Mouse (Mus musculus): ENCODE measurements around the gene Lrrc7.

Lrrc7 gene

DNA sequence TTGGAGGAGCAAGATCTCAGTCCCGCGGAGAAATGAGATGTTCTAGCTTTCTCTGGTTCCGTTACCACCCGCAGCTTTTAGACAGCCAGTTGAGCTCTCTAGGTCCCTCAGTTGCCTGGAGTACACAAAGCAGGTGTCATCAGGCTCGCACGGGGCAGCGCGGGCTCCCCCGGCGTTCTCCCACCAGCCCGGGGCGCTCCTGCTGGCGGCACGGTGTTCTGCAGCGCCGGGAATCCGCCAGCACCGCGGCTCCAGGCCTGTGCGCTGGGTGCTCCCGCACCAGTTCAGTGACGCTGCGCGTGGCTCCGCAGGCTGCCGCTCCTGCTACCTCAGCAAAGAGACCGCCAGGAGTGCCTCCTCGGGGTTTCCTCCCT, at the start of gene Lrrc7:
Gene Lrrc7, minus strand, starts transcription at position 235 of the 374 bp plus-strand sequence.
- DNase-seq (ENCODE audit: low spot score in 2 of 2) = peak; percentile 87 to 89

DNA sequence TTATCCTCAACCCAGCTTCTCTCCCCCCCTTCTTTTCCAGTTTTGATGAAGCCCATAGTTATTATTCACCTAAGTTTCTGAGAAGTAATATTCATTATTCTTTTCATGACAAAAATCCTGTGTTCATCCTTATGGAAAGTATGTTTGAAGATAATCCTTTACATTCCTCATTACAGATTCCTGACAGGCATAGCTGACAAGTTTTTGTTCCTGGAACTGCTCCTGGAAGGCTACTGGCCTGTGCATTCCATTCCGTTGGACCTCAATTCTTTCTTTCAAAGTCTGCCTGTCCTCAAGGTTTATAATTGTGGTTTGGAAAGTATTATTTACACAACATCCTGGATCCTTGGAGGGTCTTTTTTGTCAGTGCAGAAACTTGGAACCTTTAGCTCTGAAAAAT, 45.0 kb upstream of the Lrrc7 start:
- DNase-seq (ENCODE audit: low spot score in 2 of 2) = no peak

DNA sequence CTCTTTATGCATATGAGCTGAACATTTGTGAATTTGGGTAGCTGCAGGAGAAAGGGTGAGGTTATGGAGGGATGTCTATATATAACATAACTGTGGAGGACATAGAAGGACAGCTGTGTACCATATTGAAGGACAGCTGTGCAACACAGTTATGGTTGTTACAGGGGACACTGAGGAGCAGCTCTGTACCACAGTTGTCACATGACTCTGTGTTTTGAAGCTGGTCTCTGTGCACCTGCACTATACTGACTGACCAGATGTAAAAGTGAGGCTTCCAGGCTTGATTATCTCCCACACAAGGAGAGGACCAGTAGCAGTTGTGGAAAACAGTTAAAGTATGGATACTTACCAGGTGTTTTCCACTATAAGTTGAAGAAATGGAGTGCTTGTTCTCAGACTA, 43.3 kb upstream of the Lrrc7 start:
- no peak for DNase-seq (ENCODE audit: low spot score in 2 of 2)

DNA sequence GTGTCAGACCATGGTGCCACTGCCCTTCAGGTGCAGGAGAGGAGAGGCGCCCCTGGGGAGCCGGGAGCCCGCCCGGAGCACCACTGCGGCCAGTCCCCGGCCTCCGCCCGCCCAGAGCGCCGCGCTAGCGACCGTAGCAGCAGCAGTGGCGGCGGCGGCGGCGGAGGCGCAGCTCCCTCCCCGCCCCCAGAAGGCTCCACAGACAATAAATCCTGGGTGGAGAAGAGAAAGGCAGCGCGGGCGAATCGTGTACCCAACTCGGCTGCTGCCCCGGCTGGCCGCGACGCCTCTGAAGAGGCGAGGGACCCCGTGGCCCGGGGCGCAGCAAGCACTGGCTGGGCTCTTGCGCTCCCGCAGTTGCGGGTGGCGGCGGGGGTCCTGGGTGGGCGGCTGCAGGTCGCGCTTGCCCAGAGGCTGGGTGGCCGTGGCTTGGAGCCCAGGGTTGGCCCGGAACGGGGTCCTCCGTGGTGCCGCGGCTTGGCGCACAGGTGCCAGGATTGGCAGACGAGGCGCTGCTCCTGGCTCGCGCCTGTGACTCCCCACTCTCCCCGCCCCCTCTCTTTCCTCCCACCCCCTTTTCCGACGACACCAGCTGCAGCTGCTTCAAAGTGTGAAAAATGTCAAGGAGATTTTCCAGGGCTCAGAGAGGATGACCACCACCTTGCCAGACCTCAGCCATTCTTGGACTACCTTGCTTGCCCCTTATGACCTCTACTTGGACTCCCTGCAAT, 600 bp downstream of the Lrrc7 start:
- peak; percentile 79 to 80 for DNase-seq (ENCODE audit: low spot score in 2 of 2)

DNA sequence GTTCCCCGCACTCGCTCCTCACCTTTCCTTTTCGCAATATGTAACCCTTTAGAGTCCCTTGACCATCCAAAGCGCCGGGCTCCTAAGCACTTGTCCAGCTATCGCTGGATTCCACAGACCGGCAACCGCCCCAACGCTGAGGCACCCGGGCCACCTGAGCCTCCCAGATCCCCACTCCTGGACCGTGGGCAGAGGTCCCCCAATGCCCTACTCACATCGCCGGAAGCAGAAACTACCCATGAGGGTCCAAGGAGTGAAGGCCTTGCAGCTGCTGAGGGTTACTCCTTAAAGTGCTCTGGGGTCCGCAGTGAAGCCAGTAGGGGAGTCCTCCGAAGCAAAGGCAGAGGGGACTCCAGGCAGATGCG, 1.1 kb downstream of the Lrrc7 start:
- DNase-seq (ENCODE audit: low spot score in 2 of 2) = peak; percentile 42

DNA sequence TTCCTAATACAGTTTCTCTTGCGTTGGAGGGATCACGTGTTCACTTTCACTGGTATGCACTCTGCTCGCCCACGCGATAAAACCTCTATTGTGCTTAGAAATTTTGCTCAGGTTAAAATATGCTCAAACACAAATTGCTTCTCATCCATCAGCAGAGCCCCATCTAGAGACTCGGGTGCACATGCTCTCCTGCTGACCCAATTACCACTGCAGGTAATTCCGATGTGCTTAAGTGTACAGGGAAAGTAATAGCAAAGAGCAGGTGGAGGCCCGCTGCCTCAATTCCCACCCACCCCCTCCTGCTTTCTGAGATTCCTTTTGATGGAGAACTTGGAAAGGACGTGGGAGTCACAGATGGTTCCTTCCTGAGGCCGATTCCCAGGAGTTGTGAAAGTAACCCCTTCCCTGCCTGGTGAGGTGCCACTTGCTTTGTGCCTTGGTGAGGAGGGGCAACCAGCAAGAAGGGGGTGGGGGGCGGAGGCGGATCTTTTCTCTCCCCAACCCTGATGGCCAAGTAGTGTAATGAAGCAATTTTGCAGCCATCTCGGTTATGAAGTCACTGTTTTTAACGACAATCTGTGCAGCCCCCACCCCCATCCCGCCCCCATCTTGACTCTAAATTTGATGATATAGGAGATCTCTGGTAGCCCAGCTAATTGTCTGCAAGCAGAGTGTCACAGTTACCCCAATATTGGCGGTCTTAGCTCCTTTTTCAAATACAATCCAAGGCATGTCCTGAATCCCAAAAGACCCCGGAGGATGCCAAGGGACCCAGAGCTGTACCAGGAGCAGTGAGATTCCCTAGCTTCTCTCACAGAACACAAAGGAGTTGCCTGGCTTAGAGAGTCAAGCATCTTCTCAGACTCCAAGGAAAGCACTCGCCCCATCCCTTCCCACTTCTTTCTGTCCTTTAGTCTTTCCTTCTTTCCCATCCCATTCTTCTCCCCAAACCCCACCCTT, 2.0 kb downstream of the Lrrc7 start:
- DNase-seq (ENCODE audit: low spot score in 2 of 2) = peak; percentile 86 to 91

DNA sequence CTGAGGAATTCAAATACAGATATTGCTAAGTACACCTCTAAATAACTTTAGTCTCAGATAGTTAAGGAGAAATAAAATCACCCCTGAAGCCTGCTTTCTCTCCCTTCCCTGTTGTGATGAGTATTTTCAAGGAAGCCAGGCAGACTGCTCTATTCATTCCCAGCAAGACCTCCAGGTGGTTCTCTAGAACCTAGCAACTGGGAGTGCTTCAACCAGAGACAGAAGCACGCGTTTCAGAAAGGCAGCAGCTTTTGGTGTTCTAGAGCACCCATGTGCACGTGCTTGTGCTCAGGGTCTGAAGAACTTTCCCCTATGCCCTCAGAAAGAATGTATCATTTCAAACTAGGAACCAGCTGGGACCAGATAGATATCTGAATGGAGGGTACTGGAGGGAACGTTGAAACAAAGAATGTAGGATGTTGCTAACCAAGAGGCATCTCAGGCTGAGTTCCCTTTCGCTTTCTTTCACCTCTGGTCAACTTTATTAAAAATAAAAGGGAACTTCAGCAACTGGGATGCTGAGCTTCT, 2.8 kb downstream of the Lrrc7 start:
- peak; percentile 26 to 45 for DNase-seq (ENCODE audit: low spot score in 2 of 2)

DNA sequence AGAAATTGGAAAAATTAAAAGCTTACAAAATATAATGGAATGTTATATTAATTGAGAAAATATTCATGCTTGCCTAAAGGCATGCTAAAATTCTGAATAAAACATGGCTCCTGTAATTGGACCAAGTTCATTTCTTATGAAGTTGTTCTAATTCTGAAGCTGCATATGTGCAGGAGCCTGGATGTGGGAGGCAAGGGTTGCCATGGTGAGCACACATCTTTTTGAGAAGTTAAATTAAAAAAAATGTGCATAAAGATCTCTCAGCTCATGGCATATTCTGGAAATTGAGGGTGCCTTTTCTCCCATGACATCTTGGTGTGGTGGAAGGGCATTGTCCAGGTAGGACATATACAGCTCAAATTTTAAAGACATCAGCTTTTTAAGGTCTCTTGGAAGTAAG, 3.4 kb downstream of the Lrrc7 start:
- DNase-seq (ENCODE audit: low spot score in 2 of 2) = peak; percentile 57 to 79

DNA sequence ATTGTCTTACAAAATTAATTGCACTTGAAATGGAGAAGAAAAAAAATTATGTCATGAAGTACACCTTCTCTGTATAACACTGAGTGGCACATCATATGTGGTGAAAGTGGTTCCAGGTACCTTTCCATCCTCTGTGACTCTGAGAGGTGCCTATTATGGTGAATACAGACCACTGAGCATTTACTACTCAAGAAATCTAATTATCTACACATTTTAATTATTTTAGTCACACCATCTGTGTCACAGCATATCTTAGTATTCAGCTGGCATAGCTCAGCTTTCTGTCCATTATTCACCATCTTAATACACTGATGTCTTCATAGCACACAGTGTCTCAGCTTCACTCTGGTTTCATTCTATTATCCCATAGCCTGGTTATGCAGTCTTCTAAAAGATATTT, 7.7 kb downstream of the Lrrc7 start:
- DNase-seq (ENCODE audit: low spot score in 2 of 2) = no peak

DNA sequence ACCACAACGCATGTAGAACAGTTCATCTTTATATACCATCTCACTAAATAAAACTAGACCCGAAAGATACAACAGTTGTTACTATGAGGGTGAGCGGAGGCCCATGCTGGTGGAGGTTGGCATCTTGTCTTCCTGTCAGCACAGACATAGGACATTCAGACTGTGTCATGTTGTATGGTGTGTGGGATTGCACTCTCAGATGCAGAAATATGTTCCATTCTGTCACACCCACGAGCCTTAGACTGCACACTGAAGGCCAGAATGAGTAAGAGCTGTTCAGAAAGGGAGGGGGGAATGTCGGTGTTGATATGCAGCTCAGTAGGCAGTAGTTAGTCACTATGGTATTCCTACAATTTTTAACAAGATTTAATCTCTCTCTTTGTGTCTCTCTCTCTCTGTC, 9.9 kb downstream of the Lrrc7 start:
- peak; percentile 21 to 40 for DNase-seq (ENCODE audit: low spot score in 2 of 2)

DNA sequence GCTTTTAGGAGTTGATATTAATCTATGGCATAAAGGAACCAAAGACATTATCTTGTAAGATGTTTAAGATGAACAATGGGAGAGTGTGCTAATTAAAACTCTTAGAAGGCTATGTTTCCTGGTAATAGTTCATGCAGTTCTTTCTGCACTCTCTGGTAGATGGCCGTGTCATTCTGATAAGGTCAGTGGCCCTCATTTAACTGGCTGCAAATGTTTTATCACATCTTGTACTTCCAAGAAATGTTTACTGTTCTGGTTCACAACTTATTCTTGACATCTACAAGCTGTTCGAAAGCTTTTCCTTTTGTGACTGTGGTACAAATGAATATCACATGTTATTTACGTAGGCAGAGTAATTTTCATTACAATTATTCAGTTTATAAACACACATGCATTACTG, 18.5 kb downstream of the Lrrc7 start:
- no peak for DNase-seq (ENCODE audit: low spot score in 2 of 2)

DNA sequence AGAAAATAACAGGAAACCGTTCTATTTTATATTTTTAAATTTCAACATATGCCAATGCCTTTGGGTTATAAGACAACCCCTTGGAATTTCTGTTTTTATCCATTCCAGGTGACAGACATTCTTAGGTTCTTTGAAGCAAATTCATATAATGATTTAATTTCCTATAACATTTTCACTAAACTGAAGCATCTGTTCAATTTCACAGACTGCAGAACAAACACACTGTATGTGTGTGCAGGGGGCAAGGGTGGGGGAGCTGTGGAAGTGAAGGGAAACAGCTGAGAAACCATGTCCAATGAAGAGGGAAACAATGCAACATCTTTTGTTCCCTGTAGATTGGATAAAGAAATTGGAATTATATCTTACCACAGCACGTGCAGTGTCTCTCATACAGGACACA, 29.2 kb downstream of the Lrrc7 start:
- no peak for DNase-seq (ENCODE audit: low spot score in 2 of 2)

DNA sequence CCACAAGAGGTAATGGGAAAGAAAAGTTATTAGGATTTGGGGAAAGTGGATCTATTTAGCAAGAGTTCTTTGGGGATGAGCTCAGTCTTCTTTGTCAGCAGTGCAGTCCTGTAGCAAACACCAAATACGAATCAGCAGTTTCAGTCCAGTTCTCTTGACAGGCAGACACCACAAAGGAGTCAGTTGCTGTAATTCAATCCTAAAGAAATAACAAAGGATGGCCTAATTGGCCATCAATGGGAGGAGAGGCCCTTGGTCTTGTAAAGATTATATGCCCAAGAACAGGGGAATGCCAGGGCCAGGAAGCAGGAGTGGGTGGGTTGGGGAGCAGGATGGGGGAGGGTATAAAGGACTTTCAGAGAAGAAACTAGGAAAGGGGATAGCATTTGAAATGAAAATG, 33.5 kb downstream of the Lrrc7 start:
- no peak for DNase-seq (ENCODE audit: low spot score in 2 of 2)

DNA sequence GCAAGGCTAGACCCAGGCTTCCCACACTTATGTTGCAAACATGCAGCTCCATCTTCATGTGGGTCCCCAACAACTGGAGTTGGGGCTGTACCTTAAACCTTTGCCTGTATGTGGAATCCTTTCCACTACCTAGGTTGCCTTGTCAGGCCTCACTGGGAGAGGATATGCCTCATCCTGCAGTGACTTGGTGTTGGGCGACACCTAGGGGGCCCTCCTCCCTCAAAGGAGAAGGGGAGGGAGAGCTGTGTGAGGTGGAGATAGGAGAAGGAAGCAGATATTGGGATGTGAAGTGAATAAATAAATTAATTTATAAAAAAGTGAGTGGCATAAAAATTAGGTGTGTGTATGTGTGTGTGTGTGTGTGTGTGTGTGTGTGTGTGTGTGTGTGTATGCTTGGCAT, 68.3 kb downstream of the Lrrc7 start:
- no peak for DNase-seq (ENCODE audit: low spot score in 2 of 2)

DNA sequence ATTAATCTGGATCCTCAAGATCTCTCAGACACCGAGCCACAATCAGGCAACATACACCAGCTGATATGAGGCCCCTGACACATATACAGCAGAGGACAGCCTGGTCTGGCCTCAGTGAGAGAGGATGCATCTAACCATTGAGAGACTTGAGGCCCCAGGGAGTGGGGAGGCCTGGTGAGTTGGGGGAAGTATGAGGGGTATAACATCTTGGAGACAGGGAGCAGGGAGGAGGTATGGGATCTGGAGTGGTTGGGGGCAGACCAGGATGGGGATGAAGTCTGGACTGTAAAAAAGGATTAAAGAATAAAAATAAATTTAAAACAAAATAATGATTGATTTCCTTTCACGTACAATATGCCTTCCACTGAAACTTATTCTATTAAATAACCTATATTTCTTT, 82.3 kb downstream of the Lrrc7 start:
- no peak for DNase-seq (ENCODE audit: low spot score in 2 of 2)

DNA sequence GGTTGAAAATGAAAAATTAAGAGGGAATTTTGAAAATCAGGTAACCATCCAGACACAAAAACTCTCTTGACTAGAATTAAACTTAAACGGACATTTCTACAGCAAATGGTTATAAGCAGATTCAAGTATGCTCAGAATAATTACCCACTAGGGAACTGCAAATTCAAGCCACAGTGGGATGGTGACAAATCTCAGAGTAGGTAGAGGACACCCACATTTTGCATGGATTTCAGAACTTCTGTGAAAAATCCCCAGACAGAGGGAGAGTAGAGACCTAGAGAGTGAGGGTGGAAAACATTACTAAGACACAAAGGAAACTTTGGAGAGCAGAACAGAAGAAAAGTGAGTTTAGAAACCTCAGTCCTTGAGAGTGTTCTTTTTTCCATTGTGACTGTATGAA, 161.4 kb downstream of the Lrrc7 start:
- no peak for DNase-seq (ENCODE audit: low spot score in 2 of 2)

DNA sequence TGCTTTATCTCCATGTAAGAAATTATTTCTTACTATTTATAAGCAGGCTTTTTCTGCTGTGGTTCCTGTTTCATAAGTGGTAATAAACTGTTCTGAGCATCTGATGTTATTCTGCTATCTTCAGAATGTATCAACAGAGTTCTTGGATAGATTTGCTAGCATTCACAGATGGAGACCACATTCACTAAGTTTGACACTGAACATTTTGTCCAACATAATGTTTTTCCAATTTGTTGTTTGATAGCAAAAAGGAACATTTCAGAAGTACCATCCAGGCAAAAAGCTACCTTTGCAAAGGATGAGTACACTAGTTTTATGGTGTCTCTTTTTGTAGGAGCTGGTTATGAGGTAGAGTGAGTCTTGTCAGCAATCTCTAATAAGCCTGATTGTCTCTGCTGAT, 170.5 kb downstream of the Lrrc7 start:
- no peak for DNase-seq (ENCODE audit: low spot score in 2 of 2)

DNA sequence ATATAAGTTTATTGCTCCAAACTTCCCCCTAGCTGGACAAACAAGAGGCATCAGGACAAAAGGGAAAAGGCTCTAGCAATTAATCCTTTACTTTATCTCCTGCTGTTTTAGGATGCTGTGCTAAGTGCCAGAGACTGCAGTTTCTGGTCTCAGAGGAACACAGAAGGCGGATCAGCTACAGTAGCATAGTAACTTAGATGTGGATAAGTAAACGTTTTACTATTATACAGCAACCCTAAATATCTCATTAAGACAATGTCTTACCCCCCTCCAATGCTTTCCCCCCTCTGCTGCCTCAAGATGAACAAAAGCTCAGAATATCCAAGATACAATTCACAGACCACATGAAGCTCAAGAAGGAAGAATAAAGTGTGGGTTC, 174.0 kb downstream of the Lrrc7 start:
- no peak for DNase-seq (ENCODE audit: low spot score in 2 of 2)

DNA sequence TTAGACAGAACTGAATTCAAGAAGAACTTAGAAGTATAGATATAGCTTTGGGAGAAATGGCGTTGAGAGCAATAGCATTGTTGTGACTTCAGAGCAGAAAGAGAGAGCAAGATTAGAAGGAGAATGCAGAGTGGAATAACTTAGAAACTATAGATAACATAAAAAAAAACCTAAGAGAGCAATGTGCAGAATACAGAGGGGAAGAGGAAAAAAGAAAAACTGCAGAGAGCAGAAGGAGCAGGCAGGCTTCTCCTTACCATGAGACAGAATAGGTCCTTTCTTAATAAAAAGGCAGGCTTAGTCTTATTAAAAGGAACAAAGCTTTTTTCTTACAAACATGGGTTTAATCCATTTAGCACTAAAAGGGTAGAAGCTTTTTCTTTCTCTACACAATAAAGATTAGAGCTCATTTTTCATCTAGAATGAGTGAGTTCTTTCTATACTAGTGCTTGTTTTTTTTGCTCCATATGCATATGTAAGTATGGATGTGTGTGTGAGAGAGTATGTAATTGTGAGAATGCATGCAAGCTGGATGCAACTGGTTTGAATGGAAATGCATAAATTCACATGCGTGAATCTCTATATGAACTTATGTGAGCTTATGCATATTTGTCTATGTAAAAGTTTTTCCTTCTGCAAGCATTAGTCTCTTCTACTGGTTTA, 174.5 kb downstream of the Lrrc7 start:
- no peak for DNase-seq (ENCODE audit: low spot score in 2 of 2)

DNA sequence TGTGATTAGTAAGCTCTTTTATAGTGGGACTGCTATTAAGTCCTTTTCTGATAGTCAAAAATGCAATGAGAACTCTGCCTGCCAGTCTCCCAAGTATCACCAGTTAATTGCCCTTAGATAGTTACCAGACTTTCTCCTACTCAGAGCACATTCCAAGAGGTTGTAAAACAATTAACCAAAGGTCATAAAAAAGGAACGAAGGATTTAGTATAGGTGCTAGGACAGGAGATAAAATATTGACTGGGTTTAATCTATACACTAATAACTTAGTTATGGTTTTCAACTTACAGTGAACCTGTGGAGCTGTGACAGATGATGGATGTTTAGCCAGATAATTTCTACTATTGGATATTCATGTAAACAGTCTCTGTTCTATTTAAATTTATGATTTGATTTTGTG, 175.2 kb downstream of the Lrrc7 start:
- no peak for DNase-seq (ENCODE audit: low spot score in 2 of 2)

DNA sequence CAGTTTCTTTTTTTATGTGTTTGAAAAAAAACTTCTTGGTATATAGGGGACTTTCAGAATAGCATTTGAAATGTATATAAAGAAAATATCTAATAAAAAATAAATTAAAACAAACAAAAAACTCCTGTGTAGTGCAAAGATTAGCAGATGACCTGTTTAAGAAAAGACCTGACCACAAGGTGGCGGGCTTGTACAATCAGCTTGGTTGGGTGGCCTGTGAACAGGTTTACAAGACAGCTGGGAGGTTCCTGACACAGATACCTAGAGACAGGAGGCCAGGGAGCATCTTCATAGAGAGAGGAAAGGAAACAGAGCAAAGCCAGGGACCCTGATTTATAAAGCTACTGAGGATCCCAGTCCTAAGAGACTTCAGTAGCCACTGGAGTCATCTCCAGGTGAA, 186.1 kb downstream of the Lrrc7 start:
- DNase-seq (ENCODE audit: low spot score in 2 of 2) = peak in 1 of 2 experiments; percentile 35

DNA sequence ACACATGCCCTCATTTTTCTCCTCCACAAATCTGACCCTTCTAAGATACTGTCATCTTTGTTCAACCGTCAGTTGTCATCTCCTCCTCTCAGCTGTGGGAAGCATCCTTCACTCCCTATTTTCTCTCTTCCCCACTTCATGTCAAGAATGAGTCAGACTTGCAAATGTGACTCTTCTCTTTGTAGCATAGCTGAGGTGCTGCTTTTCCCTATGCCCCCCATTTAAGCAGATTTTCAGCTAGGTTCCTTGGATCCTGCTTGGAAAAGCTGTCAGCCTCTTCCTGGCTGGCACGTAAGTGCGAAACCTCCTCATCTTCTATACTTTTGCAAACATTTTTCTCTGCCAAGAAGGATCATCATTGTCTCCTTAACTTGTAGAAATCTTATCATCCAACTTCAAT, 192.9 kb downstream of the Lrrc7 start:
- DNase-seq (ENCODE audit: low spot score in 2 of 2) = no peak

All from right cerebral cortex, postnatal 10 days (tissue).